Mouse (Mus musculus) limb, embryonic 14.5 days (tissue): Measurements from ENCODE around the gene Csrp3. TPM values are rescaled to one million over a fixed set of nuclear protein-coding genes. Genes with fewer than 3 reads are reported as not detected.

Experiments
- ATAC-seq: fragments of 200-750 bp; cut with Nextera tagmentation; 2 replicates; pipeline ENCODE4 v1.8.0; 2017; ENCODE audit warnings: low read depth, moderate number of reproducible peaks, moderate TSS enrichment; ENCODE audit not compliant: low FRiP score
- DNase-seq: peaks from one replicate; pipeline ENCODE4 v3.0.0-alpha.2; 2015; ENCODE audit warnings: low spot score
- H3K27ac ChIP-seq: fragments of 300-500 bp; sonication (generic); replicated peaks from 2 replicates; pipeline ENCODE4 v1.5.1; 2014; ENCODE audit warnings: low read depth, mild to moderate bottlenecking, low read length, moderate library complexity, mixed read lengths
- H3K27me3 ChIP-seq: fragments of 300-500 bp; sonication (generic); 2 replicates; pipeline ENCODE4 v1.6.1; 2014; ENCODE audit warnings: low read length, mixed read lengths; ENCODE audit not compliant: control insufficient read depth, insufficient read depth
- H3K36me3 ChIP-seq: fragments of 300-500 bp; sonication (generic); 2 replicates; pipeline ENCODE4 v1.6.1; 2014; ENCODE audit warnings: mild to moderate bottlenecking, low read length, moderate library complexity, mixed read lengths; ENCODE audit not compliant: control insufficient read depth, insufficient read depth
- H3K4me1 ChIP-seq: fragments of 300-500 bp; sonication (generic); 2 replicates; pipeline ENCODE4 v1.6.1; 2014; ENCODE audit warnings: antibody characterized with exemption, low read length, mixed read lengths; ENCODE audit not compliant: control insufficient read depth, insufficient read depth
- H3K4me2 ChIP-seq: fragments of 300-500 bp; sonication (generic); replicated peaks from 2 replicates; pipeline ENCODE4 v1.6.1; 2014; ENCODE audit warnings: low read depth, mild to moderate bottlenecking, low read length, moderate library complexity; ENCODE audit not compliant: severe bottlenecking
- H3K4me3 ChIP-seq: fragments of 300-500 bp; sonication (generic); replicated peaks from 2 replicates; pipeline ENCODE4 v1.5.1; 2014; ENCODE audit warnings: low read length
- H3K9ac ChIP-seq: fragments of 300-500 bp; sonication (generic); 2 replicates; pipeline ENCODE4 v1.6.1; 2014; ENCODE audit warnings: mild to moderate bottlenecking, low read depth, low read length, moderate library complexity; ENCODE audit not compliant: severe bottlenecking
- H3K9me3 ChIP-seq: fragments of 300-500 bp; sonication (generic); 2 replicates; pipeline ENCODE4 v1.6.1; 2016; ENCODE audit warnings: low read length; ENCODE audit not compliant: control insufficient read depth
- POLR2A ChIP-seq: fragments of 200-500 bp; IDR thresholded peaks from 2 replicates; pipeline ENCODE4 v1.8.0; 2012; ENCODE audit warnings: inconsistent platforms, mild to moderate bottlenecking, moderate library complexity, borderline replicate concordance; ENCODE audit not compliant: insufficient read depth, insufficient read length; ENCODE audit errors: extremely low read depth
- WGBS: fragments of 180-500 bp; shearing (Covaris S2); extraction: QIAGEN DNeasy Blood & Tissue Kit; methylation state at CpG from one replicate; pipeline ENCODE4 v1.1.7; 2014; 5-methylcytosine and 5-hydroxymethylcytosine counted together
- polyA plus RNA-seq, 2 experiments: library from polyadenylated mRNA; depleted of rRNA in 1 of 2; stranded (reverse) in 1 of 2; unstranded in 1 of 2; fragments of >200 nt; fragmentation: Nextera tagmentation in 1 of 2; extraction: Ambion mirVana in 1 of 2; gene quantifications; 2 replicates each; pipeline versions ENCODE4 v1.2.1 to v1.2.3; 2012 to 2014

The Csrp3 gene
- polyA plus RNA-seq, 2 experiments: 18.2 to 71.9 TPM

DNA sequence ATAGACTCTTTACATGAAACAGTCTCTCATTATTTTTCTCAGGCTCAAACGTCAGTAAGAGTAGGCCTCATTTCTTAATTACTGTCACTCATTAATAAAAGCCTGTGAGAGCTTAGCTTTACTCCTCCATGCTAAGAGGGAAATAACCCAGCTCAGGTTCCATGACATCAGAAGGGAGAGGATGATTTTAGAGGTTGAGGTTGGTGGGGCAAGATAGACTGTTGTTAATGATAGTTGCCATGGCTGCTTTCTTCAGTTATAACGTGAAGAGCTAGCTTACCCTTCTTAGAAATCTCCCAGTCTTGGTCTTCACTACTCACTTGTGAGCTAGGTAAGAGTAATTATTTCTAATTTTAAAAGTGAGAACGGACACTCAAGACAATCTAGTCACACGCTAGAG, 57.7 kb downstream of the Csrp3 start:
- WGBS: 69% methylated on average over 4 of the region's 4 CpGs

GRCm38 (mm10) chr7:48788851-48789572, 58.8 kb downstream of the Csrp3 start, which contains the start of gene Zdhhc13:
Gene Zdhhc13 (plus strand): TSS chr7:48789003.
- 1% methylated on average over 47 of the region's 57 CpGs for WGBS
- Histone ChIP-seq H3K9me3 (no peaks in the 10 kb centered on the region), H3K36me3 (peaks cover 5% of the 10 kb centered on the region; the same call in 1 of the 2 replicates), H3K9ac (peak within 1 kb of the TSS; percentile 81), H3K4me3 (peak within 1 kb of the TSS; percentile 73), H3K27me3 (no peaks in the 10 kb centered on the region), H3K4me1 (no peaks in the 10 kb centered on the region), H3K27ac (0 out of 2 replicates have a peak within 1 kb of the TSS, but pooled peaks have one; percentile 3), H3K4me2 (peak within 1 kb of the TSS; percentile 77)
- ATAC-seq (peak; percentile 100), DNase-seq (peak; percentile 96)
- TF ChIP-seq POLR2A: 0 out of 2 replicates have a peak, but pooled peaks have one; percentile 50

More for the DNA sequence above, 57.7 kb downstream of the Csrp3 start:
- TF ChIP-seq POLR2A: no peak
- no peaks in the 10 kb centered on the region for H3K4me1 ChIP-seq
- H3K27ac ChIP-seq: no peak overlapping the region
- H3K9me3 ChIP-seq: no peaks in the 10 kb centered on the region
- no peak for ATAC-seq
- no peak overlapping the region for H3K9ac ChIP-seq
- no peak overlapping the region for H3K4me3 ChIP-seq
- no peaks in the 10 kb centered on the region for H3K27me3 ChIP-seq
- DNase-seq: no peak
- H3K4me2 ChIP-seq: no peak overlapping the region
- peaks cover 5% of the 10 kb centered on the region; the same call in 1 of the 2 replicates for H3K36me3 ChIP-seq

DNA sequence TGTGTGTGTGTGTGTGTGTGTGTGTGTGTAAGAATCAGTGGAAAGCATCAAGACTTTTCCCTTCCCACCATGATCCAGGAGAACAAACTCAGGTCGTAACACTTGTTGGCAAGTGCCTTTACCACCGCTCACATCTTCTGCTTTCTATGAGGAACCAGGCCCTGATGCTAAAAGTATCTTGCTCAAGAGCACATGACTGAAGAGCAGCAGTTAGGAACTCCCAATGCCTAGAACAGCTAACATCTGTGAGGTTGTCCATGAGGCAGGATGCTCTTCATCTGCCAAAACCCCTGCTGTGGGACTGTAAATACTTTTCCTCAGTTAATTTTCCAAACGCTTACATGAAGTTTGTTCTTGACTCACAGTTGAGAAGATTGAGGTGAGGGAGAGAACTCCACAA, 59.5 kb downstream of the Csrp3 start:
- ATAC-seq (0 out of 2 replicates have a peak, but pooled peaks have one; percentile 1), DNase-seq (no peak)
- peak overlapping the region; percentile 73 for H3K4me3 ChIP-seq
- no peaks in the 10 kb centered on the region for H3K27me3 ChIP-seq
- H3K4me2 ChIP-seq: peak overlapping the region; percentile 77
- no peak overlapping the region for H3K27ac ChIP-seq
- H3K36me3 ChIP-seq: 0 out of 2 replicates have a peak, but pooled peaks cover 5% of the 10 kb centered on the region
- H3K9me3 ChIP-seq: no peaks in the 10 kb centered on the region
- TF ChIP-seq POLR2A: no peak
- WGBS: 65% methylated on average over 3 of the region's 3 CpGs
- H3K4me1 ChIP-seq: no peaks in the 10 kb centered on the region
- no peak overlapping the region for H3K9ac ChIP-seq

GRCm38 (mm10) chr7:48784773-48785523, 62.9 kb downstream of the Csrp3 start:
- no peaks in the 10 kb centered on the region for H3K4me1 ChIP-seq
- no peak for TF ChIP-seq POLR2A
- no peak overlapping the region for H3K27ac ChIP-seq
- no peaks in the 10 kb centered on the region for H3K27me3 ChIP-seq
- ATAC-seq: no peak
- no peaks in the 10 kb centered on the region for H3K36me3 ChIP-seq
- no peak for DNase-seq
- H3K4me2 ChIP-seq: no peak overlapping the region
- no peaks in the 10 kb centered on the region for H3K9me3 ChIP-seq
- H3K9ac ChIP-seq: no peak overlapping the region
- WGBS: 83% methylated on average over 11 of the region's 11 CpGs
- no peak overlapping the region for H3K4me3 ChIP-seq

- 84% methylated on average over 4 of the region's 4 CpGs for WGBS
- H3K4me2 ChIP-seq: no peak overlapping the region
- no peaks in the 10 kb centered on the region for H3K36me3 ChIP-seq
- no peaks in the 10 kb centered on the region for H3K9me3 ChIP-seq
- H3K9ac ChIP-seq: no peak overlapping the region
- no peaks in the 10 kb centered on the region for H3K27me3 ChIP-seq
- H3K4me3 ChIP-seq: no peak overlapping the region
- H3K4me1 ChIP-seq: no peaks in the 10 kb centered on the region
- ATAC-seq: no peak
- no peak overlapping the region for H3K27ac ChIP-seq
- DNase-seq: no peak
- TF ChIP-seq POLR2A: no peak
Measured at GRCm38 (mm10) chr7:48782432-48782831, 65.4 kb downstream of the Csrp3 start.

Other genes starting within 250 kb of the Csrp3 start
- gene Mrgprb3, start 204.2 kb downstream of the Csrp3 start, polyA plus RNA-seq (2012; rRNA removed): not detected in 2 replicates
- gene Mrgprb3, start 204.2 kb downstream of the Csrp3 start, polyA plus RNA-seq (2014; fragmentation: Nextera tagmentation; extraction: Ambion mirVana): not detected in 2 replicates
- gene Zdhhc13, start 59.0 kb downstream of the Csrp3 start, polyA plus RNA-seq (2012; rRNA removed): 28.5 and 34.1 TPM in 2 replicates
- 30.4 and 30.5 TPM in 2 replicates for gene Zdhhc13, start 59.0 kb downstream of the Csrp3 start, polyA plus RNA-seq (2014; fragmentation: Nextera tagmentation; extraction: Ambion mirVana)
- 21.7 and 23.4 TPM in 2 replicates for gene E2f8, start 33.6 kb upstream of the Csrp3 start, polyA plus RNA-seq (2012; rRNA removed)
- 15.3 and 16.7 TPM in 2 replicates for gene E2f8, start 33.6 kb upstream of the Csrp3 start, polyA plus RNA-seq (2014; fragmentation: Nextera tagmentation; extraction: Ambion mirVana)
- 16.8 and 21.1 TPM in 2 replicates for gene Nav2, start 60.7 kb upstream of the Csrp3 start, polyA plus RNA-seq (2012; rRNA removed)
- 15.8 and 17.7 TPM in 2 replicates for gene Nav2, start 60.7 kb upstream of the Csrp3 start, polyA plus RNA-seq (2014; fragmentation: Nextera tagmentation; extraction: Ambion mirVana)